Comparison of ENCODE assay signal across 19 mouse cellular contexts in the genomic region with DNA sequence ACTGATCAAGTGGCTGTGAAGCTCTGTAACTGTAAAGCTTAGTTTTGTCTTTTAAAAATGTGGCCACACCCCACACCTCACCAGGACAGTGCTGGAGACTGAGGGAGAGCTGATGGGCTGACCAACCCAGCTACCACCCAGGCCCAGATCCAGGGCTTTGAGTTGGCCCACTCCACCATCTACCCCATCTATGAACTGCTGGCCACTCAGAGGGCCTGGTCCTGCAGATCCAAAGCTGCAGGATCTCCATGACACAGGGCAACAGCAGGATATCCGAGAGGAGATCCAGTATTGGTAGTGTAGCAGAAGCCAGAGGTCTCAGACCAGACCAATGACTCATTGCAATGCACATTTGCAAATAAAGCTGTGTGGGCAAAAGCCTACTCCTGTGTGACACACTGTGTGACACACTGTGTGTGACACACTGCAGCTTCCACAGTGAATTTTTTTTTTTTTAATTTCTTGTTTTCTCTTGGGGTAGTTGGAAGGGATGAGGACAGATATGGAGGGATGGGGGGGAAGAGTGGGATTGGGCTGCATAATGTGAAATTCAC. TPM values are rescaled to one million over a fixed set of nuclear protein-coding genes. Genes with fewer than 3 reads are reported as not detected.
"Had no signal": no experiment of that assay in that cellular context is flagged by ENCODE, and none has a peak within 500 bp of the region (broad histone marks: within the 10 kb centered on the region; RNA-seq: fewer than 3 reads in every experiment).

No protein-coding gene starts in this region.

- DNase-seq: kidney, adult 11 months; kidney, adult 9 months; kidney, postnatal 10 days; kidney, postnatal 4 days; left cerebral cortex, postnatal 4 days; lung, postnatal 14 days; thymus, adult 2 months; thymus, postnatal 36 days had no signal

- H3K36me3 ChIP-seq: limb, embryonic 13.5 days; liver, embryonic 15.5 days; lung, embryonic 15.5 days; midbrain, embryonic 12.5 days had no signal

- H3K27ac ChIP-seq: layer of hippocampus, adult 2 months; limb, embryonic 13.5 days; liver, embryonic 15.5 days; lung, embryonic 15.5 days; midbrain, embryonic 12.5 days had no signal

- H3K4me3 ChIP-seq: layer of hippocampus, adult 2 months; limb, embryonic 13.5 days; liver, embryonic 15.5 days; lung, embryonic 15.5 days; midbrain, embryonic 12.5 days had no signal

RNA-seq across cellular contexts. Expression of gene Scgb1a1, which starts 29.4 kb away (rescaled TPM):
- total RNA-seq: layer of hippocampus, adult 2 months; layer of hippocampus, postnatal 10 days; liver, adult 2 months; megakaryocyte-erythroid progenitor cell, adult 5-6 weeks had no signal
- polyA plus RNA-seq: limb, embryonic 13.5 days; liver, embryonic 15.5 days; midbrain, embryonic 12.5 days; midbrain, embryonic 16.5 days; neural tube, embryonic 14.5 days; stomach, embryonic 14.5 days had no signal
